Mouse (Mus musculus): ENCODE results near the gene Cacnb2. TPM values are rescaled to one million over a fixed set of nuclear protein-coding genes. Genes with fewer than 3 reads are reported as not detected.
A peak's percentile ranks its signal among the peaks of the same experiment; 100 is the strongest.

Cacnb2 gene
- polyA plus RNA-seq, 1 experiment from 2014 or later: 9.3 TPM

DNA sequence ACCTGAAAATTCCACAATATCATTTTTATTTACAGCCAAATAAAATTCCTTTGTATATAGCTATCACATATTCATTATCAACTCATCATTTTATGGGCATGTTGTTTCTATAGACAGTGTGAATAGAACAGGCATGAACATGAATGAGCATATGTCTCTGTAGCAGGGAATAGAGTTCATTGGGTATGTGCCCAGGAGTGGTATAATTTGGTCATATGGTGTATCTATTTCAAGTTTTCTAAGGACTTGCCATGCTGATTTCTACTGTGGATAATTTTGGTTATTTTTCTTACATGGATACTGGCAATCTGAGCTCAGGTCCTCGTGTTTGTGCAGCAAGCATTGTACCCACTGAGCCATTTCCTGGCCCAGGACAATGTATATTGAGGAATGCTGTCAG, 243.8 kb downstream of the Cacnb2 start:
- Histone ChIP-seq H3K36me3 (no peaks in the 10 kb centered on the region), H3K4me1 (no peaks in the 10 kb centered on the region), H3K27me3 (no peaks in the 10 kb centered on the region), H3K4me2 (no peak overlapping the region), H3K4me3 (no peak overlapping the region), H3K9ac (no peak overlapping the region), H3K27ac (no peak overlapping the region), H3K9me3 (no peaks in the 10 kb centered on the region)
- 62% methylated on average over 1 of the region's 1 CpGs for WGBS
- no peak for ATAC-seq (ENCODE audit: borderline replicate concordance, extremely low read depth, low FRiP score, low TSS enrichment)

DNA sequence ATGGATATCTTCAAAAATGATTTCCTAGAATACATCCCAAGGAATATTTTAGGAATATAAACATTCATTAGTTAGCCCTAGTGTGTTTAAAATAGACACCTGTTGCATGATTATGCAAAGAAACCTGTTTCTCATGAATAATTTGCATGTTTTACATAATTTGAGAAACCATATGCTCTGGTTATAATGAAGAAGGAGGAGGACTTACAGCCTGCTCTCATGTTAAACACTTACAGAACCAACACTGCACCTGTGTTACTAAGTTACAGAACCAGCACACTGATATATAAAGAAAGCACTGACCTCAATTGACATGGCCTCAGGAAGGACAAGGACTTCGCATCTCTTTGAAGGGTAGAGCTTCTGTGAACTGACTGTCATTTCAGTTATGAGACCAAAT, 244.3 kb downstream of the Cacnb2 start:
- no peak for ATAC-seq (ENCODE audit: borderline replicate concordance, extremely low read depth, low FRiP score, low TSS enrichment)
- Histone ChIP-seq H3K36me3 (no peaks in the 10 kb centered on the region), H3K9me3 (no peaks in the 10 kb centered on the region), H3K4me2 (no peak overlapping the region), H3K4me3 (no peak overlapping the region), H3K4me1 (no peaks in the 10 kb centered on the region), H3K9ac (no peak overlapping the region), H3K27me3 (no peaks in the 10 kb centered on the region), H3K27ac (no peak overlapping the region)
- WGBS: 83% methylated on average over 1 of the region's 1 CpGs

DNA sequence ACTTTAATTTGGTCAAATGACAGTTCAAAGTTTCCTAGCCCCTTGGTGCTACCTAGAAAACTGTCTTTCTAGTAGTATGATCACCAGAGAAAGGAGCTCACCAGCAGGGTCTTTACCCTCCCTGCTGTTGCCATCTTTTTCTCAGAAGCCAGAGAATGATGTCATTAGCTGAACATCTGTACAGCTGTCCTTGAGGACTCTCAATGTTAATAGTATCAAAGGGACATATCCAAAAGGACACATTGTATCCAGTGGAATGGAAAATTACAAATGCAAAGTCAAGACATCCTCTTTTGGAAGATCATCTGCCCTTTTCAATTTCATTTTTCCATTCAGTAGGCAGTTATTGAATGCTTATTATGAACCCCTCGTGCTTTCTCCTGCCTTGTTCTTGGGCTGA, 247.9 kb downstream of the Cacnb2 start:
- Histone ChIP-seq H3K4me3 (no peak overlapping the region), H3K27me3 (no peaks in the 10 kb centered on the region), H3K4me2 (no peak overlapping the region), H3K4me1 (no peaks in the 10 kb centered on the region), H3K27ac (no peak overlapping the region), H3K36me3 (no peaks in the 10 kb centered on the region), H3K9ac (no peak overlapping the region), H3K9me3 (no peaks in the 10 kb centered on the region)
- WGBS: 83% methylated on average over 1 of the region's 1 CpGs
- no peak for ATAC-seq (ENCODE audit: borderline replicate concordance, extremely low read depth, low FRiP score, low TSS enrichment)

DNA sequence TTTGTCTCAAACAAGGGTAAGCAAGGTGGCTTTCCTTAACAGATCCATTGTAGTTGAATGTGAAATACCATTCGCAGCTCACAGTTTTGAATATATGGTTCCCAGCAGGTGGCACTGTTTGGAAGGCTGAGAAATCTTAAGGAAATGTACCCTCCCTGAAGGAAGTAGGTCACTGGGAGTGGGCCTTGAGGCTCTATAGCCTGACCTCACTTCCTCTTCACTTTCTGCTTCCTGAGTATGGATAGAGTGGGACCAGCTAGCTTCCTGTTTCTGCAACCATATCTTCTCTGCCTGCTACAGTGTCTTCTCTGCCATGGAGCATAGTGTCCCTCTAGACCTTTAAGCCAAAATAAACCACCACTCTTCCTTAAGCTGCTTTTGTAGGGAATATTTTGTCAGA, 248.5 kb downstream of the Cacnb2 start:
- Histone ChIP-seq H3K4me3 (no peak overlapping the region), H3K27ac (no peak overlapping the region), H3K9ac (no peak overlapping the region), H3K27me3 (no peaks in the 10 kb centered on the region), H3K9me3 (no peaks in the 10 kb centered on the region), H3K4me1 (no peaks in the 10 kb centered on the region), H3K36me3 (no peaks in the 10 kb centered on the region), H3K4me2 (no peak overlapping the region)
- WGBS: 91% methylated on average over 1 of the region's 1 CpGs
- ATAC-seq (ENCODE audit: borderline replicate concordance, extremely low read depth, low FRiP score, low TSS enrichment): no peak

DNA sequence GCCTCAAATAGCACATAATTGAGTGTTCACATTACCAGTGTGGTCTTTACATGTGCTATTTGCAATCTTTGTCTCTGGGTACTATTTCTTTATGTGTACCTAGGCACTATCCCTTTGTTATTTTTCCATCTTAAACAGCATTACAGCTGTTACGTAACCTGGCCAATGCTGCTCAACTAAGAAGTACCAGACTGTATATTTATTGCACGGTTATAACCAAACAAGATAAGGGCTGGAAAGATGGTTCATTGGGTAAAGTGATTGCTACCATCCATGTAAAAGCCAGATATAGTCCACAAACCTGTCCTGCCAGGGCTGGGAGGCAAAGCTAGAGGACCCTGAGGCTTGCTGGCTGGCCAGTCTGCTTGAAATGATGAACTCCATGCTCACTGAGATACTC, 251.2 kb downstream of the Cacnb2 start:
- no peak overlapping the region for H3K4me2 ChIP-seq
- no peaks in the 10 kb centered on the region for H3K4me1 ChIP-seq
- no peaks in the 10 kb centered on the region for H3K36me3 ChIP-seq
- 75% methylated on average over 2 of the region's 2 CpGs for WGBS
- no peak overlapping the region for H3K27ac ChIP-seq
- H3K4me3 ChIP-seq: no peak overlapping the region
- no peak for ATAC-seq (ENCODE audit: borderline replicate concordance, extremely low read depth, low FRiP score, low TSS enrichment)
- H3K27me3 ChIP-seq: no peaks in the 10 kb centered on the region
- no peak overlapping the region for H3K9ac ChIP-seq
- H3K9me3 ChIP-seq: no peaks in the 10 kb centered on the region

DNA sequence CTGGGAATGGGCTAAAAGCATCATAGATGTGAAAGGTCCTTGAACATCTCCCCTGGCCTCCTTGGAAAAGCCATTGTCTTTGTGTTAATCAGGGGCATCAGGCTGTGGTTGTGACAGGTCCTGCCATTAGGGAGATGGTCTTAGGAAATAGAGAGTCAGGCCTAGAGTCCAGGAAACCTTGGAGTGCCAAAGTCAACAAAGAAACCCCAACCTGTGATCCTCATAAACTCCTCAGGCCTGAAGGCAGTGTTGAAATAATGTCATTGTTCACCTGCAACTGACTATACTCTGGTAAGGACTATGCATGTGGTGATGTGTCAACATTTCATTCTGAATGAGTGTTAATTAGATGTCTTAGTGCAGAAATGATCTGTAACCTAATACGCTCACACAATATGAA, 255.4 kb downstream of the Cacnb2 start:
- Histone ChIP-seq H3K4me2 (no peak overlapping the region), H3K9me3 (no peaks in the 10 kb centered on the region), H3K9ac (no peak overlapping the region), H3K36me3 (no peaks in the 10 kb centered on the region), H3K4me1 (no peaks in the 10 kb centered on the region), H3K4me3 (no peak overlapping the region), H3K27me3 (no peaks in the 10 kb centered on the region), H3K27ac (no peak overlapping the region)
- WGBS: 97% methylated on average over 1 of the region's 1 CpGs
- no peak for ATAC-seq (ENCODE audit: borderline replicate concordance, extremely low read depth, low FRiP score, low TSS enrichment)

DNA sequence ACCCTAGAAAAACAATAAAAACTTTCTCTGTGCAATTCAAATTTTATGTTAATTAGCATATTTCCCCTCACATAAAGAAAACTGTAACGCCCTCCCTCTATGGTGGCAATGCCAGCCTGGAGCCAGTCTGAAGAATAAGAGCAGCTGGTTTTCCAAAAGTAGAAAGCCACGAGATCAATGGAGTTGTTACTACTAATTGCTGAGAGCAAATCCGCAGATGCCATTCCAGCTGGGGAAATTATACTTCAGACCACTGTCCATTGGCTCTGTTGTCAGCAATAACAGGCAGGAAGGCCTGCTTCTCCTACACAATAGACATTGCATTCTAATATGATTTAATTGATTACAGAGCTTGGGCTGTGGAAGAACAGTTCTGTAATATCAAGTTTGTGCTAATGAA, 257.5 kb downstream of the Cacnb2 start:
- H3K9ac ChIP-seq: no peak overlapping the region
- no peaks in the 10 kb centered on the region for H3K27me3 ChIP-seq
- ATAC-seq (ENCODE audit: borderline replicate concordance, extremely low read depth, low FRiP score, low TSS enrichment): no peak
- H3K4me2 ChIP-seq: no peak overlapping the region
- H3K4me3 ChIP-seq: no peak overlapping the region
- 86% methylated on average over 3 of the region's 3 CpGs for WGBS
- H3K27ac ChIP-seq: no peak overlapping the region
- no peaks in the 10 kb centered on the region for H3K36me3 ChIP-seq
- no peaks in the 10 kb centered on the region for H3K9me3 ChIP-seq
- no peaks in the 10 kb centered on the region for H3K4me1 ChIP-seq

DNA sequence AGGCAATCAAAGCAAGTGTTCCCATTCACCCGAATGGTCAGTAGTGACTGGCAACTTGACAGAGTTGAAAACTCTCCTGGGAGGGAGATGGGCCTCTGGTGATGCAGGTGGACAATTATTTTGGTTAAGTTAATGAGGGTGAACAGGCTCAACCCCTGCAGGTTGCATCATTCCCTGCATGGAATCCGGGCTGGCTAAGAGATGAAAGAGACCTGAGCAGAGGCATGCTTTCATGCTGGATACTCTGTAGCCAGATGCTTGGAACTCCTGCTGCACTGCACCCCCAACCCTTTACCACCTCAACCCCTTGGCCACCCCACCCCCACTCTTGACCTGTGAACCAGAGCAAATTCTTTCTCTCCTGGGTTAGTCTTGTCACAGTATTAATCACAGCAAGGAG, 258.7 kb downstream of the Cacnb2 start:
- no peaks in the 10 kb centered on the region for H3K9me3 ChIP-seq
- no peak overlapping the region for H3K27ac ChIP-seq
- H3K4me1 ChIP-seq: no peaks in the 10 kb centered on the region
- 38% methylated on average over 2 of the region's 2 CpGs for WGBS
- H3K36me3 ChIP-seq: no peaks in the 10 kb centered on the region
- H3K4me3 ChIP-seq: no peak overlapping the region
- H3K9ac ChIP-seq: no peak overlapping the region
- H3K27me3 ChIP-seq: no peaks in the 10 kb centered on the region
- H3K4me2 ChIP-seq: no peak overlapping the region
- no peak for ATAC-seq (ENCODE audit: borderline replicate concordance, extremely low read depth, low FRiP score, low TSS enrichment)

DNA sequence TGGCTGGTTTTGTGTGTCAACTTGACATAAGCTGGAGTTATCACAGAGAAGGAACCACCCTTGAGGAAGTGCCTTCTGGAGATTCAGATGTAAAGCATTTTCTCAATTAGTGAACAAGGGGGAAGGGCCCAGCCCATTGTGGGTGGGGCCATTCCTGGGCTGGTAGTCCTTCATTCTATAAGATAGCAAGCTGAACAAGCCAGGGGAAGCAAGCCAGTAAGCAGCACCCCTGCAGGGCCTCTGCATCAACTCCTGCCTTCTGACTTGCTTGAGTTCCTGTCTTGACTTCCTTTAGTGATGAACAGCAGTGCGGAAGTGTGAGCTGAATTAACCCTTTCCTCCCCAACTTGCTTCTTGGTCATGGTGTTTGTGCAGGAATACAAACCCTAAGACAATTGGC, 260.1 kb downstream of the Cacnb2 start:
- Histone ChIP-seq H3K9me3 (no peaks in the 10 kb centered on the region), H3K36me3 (no peaks in the 10 kb centered on the region), H3K9ac (no peak overlapping the region), H3K27me3 (no peaks in the 10 kb centered on the region), H3K4me3 (no peak overlapping the region), H3K4me1 (no peaks in the 10 kb centered on the region), H3K4me2 (no peak overlapping the region), H3K27ac (no peak overlapping the region)
- no peak for ATAC-seq (ENCODE audit: borderline replicate concordance, extremely low read depth, low FRiP score, low TSS enrichment)
- WGBS: 23% methylated on average over 1 of the region's 1 CpGs

DNA sequence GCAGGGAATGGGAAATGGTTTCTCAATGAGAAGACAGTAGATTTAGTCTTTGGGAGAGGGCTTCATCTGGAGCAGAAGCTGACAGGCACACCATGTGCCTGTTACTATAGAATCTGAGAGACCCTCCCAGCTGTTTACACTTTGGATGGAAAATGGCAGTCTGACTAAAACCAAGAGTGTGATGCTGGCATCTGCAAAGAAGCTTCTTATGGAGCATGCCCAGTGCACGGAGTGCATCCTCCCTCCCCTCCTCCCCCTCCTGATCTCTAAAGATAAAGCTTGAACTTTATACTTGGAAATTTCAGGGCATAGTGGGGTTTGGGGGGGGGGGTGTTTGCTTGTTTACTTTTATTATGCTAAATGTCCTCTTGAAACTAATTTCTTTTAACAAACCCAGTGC, 270.2 kb downstream of the Cacnb2 start:
- ATAC-seq (ENCODE audit: borderline replicate concordance, extremely low read depth, low FRiP score, low TSS enrichment): no peak
- H3K4me1 ChIP-seq: peaks cover 31% of the 10 kb centered on the region
- WGBS: 58% methylated on average over 1 of the region's 1 CpGs
- no peaks in the 10 kb centered on the region for H3K9me3 ChIP-seq
- H3K27me3 ChIP-seq: no peaks in the 10 kb centered on the region
- H3K27ac ChIP-seq: no peak overlapping the region
- H3K36me3 ChIP-seq: no peaks in the 10 kb centered on the region
- H3K4me2 ChIP-seq: no peak overlapping the region
- H3K4me3 ChIP-seq: no peak overlapping the region
- H3K9ac ChIP-seq: no peak overlapping the region

DNA sequence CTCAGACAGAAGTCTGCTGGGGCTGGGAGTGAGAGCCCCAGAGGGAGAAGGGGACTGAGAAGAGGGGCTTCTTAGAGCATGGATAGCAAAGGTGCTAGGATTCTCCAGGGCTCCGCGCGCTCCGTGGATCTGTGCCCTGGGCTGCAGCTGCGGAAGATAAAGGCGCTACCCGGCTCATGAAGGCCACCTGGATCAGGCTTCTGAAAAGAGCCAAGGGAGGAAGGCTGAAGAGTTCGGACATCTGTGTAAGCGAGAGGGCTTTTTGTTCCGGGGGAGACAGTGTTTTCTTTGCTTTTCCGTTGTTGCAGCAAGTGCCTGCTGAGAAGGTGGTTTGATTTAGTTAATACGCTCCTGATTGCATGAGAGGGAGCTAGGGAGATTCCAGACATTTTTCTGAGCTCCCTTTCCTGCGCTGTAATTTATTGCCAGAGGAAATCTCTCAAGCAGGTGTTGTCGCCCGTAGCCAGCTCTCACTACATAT, 270.9 kb downstream of the Cacnb2 start:
- H3K9me3 ChIP-seq: no peaks in the 10 kb centered on the region
- H3K27me3 ChIP-seq: no peaks in the 10 kb centered on the region
- H3K4me1 ChIP-seq: peaks cover 31% of the 10 kb centered on the region
- 22% methylated on average over 15 of the region's 15 CpGs for WGBS
- H3K9ac ChIP-seq: 0 out of 2 replicates have a peak overlapping the region, but pooled peaks have one; percentile 27
- ATAC-seq (ENCODE audit: borderline replicate concordance, extremely low read depth, low FRiP score, low TSS enrichment): no peak
- peak overlapping the region; percentile 56 for H3K4me2 ChIP-seq
- peak overlapping the region; percentile 0; the same call in 1 of the 2 replicates for H3K27ac ChIP-seq
- no peaks in the 10 kb centered on the region for H3K36me3 ChIP-seq
- H3K4me3 ChIP-seq: peak overlapping the region; percentile 28

DNA sequence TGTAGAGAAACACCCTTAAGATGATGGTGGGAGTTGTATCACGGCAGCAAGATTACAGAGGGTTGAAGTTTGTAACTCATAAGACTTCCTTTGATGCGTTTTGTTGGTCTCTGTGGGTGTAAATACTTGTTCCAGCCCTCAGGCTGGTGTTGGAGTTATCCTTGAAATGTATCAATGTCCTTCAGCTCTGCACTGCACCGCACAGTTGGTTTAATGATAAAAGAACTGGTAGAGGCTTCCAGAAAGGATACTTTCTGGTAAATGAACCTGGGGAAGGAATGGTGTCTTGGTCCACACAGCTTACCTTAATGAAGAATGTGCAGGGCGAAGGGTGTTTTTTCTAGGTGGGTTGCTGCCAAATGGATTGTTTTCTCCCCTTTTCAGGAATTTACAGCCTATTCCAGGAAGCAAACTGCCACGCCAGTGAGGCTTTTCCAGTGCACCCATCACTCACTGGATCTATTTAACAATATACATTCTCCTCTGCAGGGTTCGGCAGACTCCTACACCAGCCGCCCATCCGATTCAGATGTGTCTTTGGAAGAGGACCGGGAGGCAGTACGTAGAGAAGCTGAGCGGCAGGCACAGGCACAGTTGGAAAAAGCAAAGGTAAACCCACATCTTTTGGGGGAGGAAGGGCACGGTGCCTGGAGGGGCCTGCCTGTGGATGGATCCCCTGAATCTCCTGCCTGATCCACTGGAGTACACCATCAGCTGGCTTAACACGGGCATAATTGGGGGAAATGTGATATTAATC, 271.6 kb downstream of the Cacnb2 start:
- Histone ChIP-seq H3K9me3 (no peaks in the 10 kb centered on the region), H3K27me3 (no peaks in the 10 kb centered on the region), H3K4me2 (peak overlapping the region; percentile 56), H3K9ac (no peak overlapping the region), H3K27ac (peak overlapping the region; percentile 0; the same call in 1 of the 2 replicates), H3K36me3 (no peaks in the 10 kb centered on the region), H3K4me3 (peak overlapping the region; percentile 28; the same call in 1 of the 2 replicates), H3K4me1 (peaks cover 31% of the 10 kb centered on the region)
- WGBS: 27% methylated on average over 13 of the region's 13 CpGs
- ATAC-seq (ENCODE audit: borderline replicate concordance, extremely low read depth, low FRiP score, low TSS enrichment): 0 out of 2 replicates have a peak, but pooled peaks have one; percentile 21

Data from lung, embryonic 15.5 days (tissue).